Mouse (Mus musculus) bone marrow macrophage, adult 2 months (primary cell): ENCODE data around the gene Atp6v1c2.

Source experiments
- CTCF ChIP-seq: IDR thresholded peaks from 2 replicates; pipeline ENCODE4 v1.5.1; 2012; ENCODE audit warnings: low read depth, mild to moderate bottlenecking, low read length, moderate library complexity
- POLR2A ChIP-seq: IDR thresholded peaks from 2 replicates; pipeline ENCODE4 v1.6.1; 2012; ENCODE audit warnings: mild to moderate bottlenecking, low read depth, low read length, borderline replicate concordance

DNA sequence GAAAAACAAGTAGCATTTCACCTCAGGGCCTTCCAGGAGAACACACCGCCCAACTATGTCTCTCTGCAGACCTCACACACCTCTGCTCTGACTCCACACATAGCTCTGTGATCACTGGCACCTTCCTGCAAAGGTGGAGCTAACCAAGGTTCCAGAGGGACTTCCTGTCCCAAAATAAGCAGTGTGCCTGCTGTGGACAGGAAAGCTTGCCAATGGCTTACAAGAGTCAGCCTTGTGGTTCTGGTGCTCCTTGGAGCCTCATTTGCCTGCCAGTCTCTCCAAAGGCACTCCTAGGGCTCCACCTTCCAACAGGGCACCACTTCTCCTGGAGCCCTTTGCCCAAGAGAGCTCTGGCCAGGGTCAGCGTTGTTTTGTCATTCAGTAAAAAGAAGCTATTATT lies 64.3 kb downstream of the Atp6v1c2 start:
- TF ChIP-seq CTCF, result no peak
- no peak for TF ChIP-seq POLR2A
